Mouse (Mus musculus) CH12.LX (cell line): ENCODE measurements around the gene Nono.
"Not testable (repeated sequence)": the region's sequence is repeated elsewhere in the genome, so short reads cannot be mapped to it uniquely, and the experiment has no call there.

ENCODE experiments used
- E2F4 ChIP-seq: IDR thresholded peaks from 2 replicates; pipeline ENCODE4 v1.6.1; 2011; ENCODE audit warnings: low read depth, low read length, improper control_type of control experiment; ENCODE audit not compliant: insufficient replicate concordance
- EP300 ChIP-seq: IDR thresholded peaks from 2 replicates; pipeline ENCODE4 v1.6.1; 2011; ENCODE audit warnings: low read length, improper control_type of control experiment
- GABPA ChIP-seq: IDR thresholded peaks from 2 replicates; pipeline ENCODE4 v1.6.1; 2012; ENCODE audit warnings: low read depth, low read length, improper control_type of control experiment, inconsistent platforms; ENCODE audit not compliant: insufficient replicate concordance
- MEF2A ChIP-seq: IDR thresholded peaks from 2 replicates; pipeline ENCODE4 v1.6.1; 2014; ENCODE audit warnings: low read depth, mild to moderate bottlenecking, inconsistent platforms, low read length, improper control_type of control experiment, borderline replicate concordance
- POLR2A ChIP-seq: IDR thresholded peaks from 2 replicates; pipeline ENCODE4 v1.6.1; 2011; ENCODE audit warnings: low read depth, mild to moderate bottlenecking, improper control_type of control experiment, low read length
- POLR2AphosphoS2 ChIP-seq: IDR thresholded peaks from 2 replicates; pipeline ENCODE4 v1.6.1; 2011; ENCODE audit warnings: low read depth, low read length, improper control_type of control experiment
- UBTF ChIP-seq: IDR thresholded peaks from 2 replicates; pipeline ENCODE4 v1.6.1; 2012; ENCODE audit warnings: low read depth, mild to moderate bottlenecking, inconsistent platforms, low read length, improper control_type of control experiment, moderate library complexity
- USF1 ChIP-seq: IDR thresholded peaks from 2 replicates; pipeline ENCODE4 v1.6.1; 2014; ENCODE audit warnings: low read depth, mild to moderate bottlenecking, inconsistent platforms, low read length, improper control_type of control experiment
- ZNF384 ChIP-seq: IDR thresholded peaks from 2 replicates; pipeline ENCODE4 v1.6.1; 2012; ENCODE audit warnings: low read depth, low read length, improper control_type of control experiment, inconsistent platforms

GRCm38 (mm10) chrX:101486487-101487152 is 57.5 kb downstream of the Nono start:
- not testable (repeated sequence) for TF ChIP-seq E2F4, USF1, POLR2A, GABPA, MEF2A, EP300, POLR2AphosphoS2, UBTF, ZNF384
